Mouse (Mus musculus): ENCODE measurements around the gene Mthfsd.

- TF ChIP-seq CTCF (IDR thresholded peaks at IDR 0.05) (no peak), EP300 (IDR thresholded peaks at IDR 0.05) (no peak)
These were observed 23.8 kb downstream of the Mthfsd start, which contains the start of gene Foxf1 for GRCm38 (mm10) chr8:121084210-121084951.
